Mouse (Mus musculus): ENCODE data around the gene Ints13. TPM values are rescaled to one million over a fixed set of nuclear protein-coding genes. Genes with fewer than 3 reads are reported as not detected.

Gene Ints13
- polyA plus RNA-seq, 1 experiment from 2014 or later = 96.1 TPM

Other genes starting within 250 kb of the Ints13 start
- gene Itpr2, start 75.6 kb downstream of the Ints13 start, polyA plus RNA-seq (2014; fragmentation: Nextera tagmentation; extraction: Ambion mirVana) = 3.3 and 3.9 TPM in 2 replicates
- 95.7 and 97.5 TPM in 2 replicates for gene Fgfr1op2, start 632 bp downstream of the Ints13 start, polyA plus RNA-seq (2014; fragmentation: Nextera tagmentation; extraction: Ambion mirVana)
- gene Med21, start 64.7 kb upstream of the Ints13 start, polyA plus RNA-seq (2014; fragmentation: Nextera tagmentation; extraction: Ambion mirVana) = 126 and 128 TPM in 2 replicates
- gene Tm7sf3, start 65.0 kb upstream of the Ints13 start, polyA plus RNA-seq (2014; fragmentation: Nextera tagmentation; extraction: Ambion mirVana) = 31.4 and 31.8 TPM in 2 replicates
- 21.4 and 24.8 TPM in 2 replicates for gene Stk38l, start 147.2 kb upstream of the Ints13 start, polyA plus RNA-seq (2014; fragmentation: Nextera tagmentation; extraction: Ambion mirVana)
- gene Arntl2, start 218.2 kb upstream of the Ints13 start, polyA plus RNA-seq (2014; fragmentation: Nextera tagmentation; extraction: Ambion mirVana) = 2.5 and 2.7 TPM in 2 replicates

Measured in embryonic facial prominence, embryonic 11.5 days (tissue).